Mouse (Mus musculus) layer of hippocampus, adult 18-20 months (tissue): ENCODE measurements at regions not wholly inside any gene's neighbourhood (a gene's known extent, or its start where the extent isn't known, plus 50 kb on each side); places are given as distances from the start of the nearest gene placed in this dataset.

ENCODE experiments used
- DNase-seq, 2 experiments: peaks; one replicate each; pipeline ENCODE4 v3.0.0; 2022; ENCODE audit warnings: low spot score in 2 of 2

DNA sequence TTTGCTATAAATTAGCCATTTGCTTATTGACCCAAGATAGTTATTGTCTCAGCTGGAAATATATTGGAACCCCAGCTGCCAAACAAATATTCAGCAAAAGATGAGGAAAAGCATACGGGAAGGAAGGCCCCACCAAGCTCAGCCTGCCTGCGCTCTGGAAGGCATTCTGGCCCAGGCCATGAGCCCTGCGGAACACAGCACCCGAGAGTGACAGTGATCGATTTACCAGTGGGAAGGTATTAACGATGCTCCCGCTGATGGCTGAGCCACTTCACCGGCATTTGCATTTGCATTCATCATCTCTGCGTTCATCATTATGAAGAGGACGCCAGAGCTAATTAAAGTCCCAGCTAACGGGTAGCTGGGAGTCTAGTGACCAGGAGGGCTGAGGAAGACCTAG lies 174.8 kb downstream of the Irx2 start:
- no peak for DNase-seq

- no peak for DNase-seq
Observed at GRCm38 (mm10) chr13:72809226-72809625, 180.6 kb downstream of the Irx2 start.

GRCm38 (mm10) chr13:72810626-72811025 lies 182.0 kb downstream of the Irx2 start:
- DNase-seq: no peak

GRCm38 (mm10) chr13:72814616-72815015 lies 186.0 kb downstream of the Irx2 start:
- DNase-seq: no peak

GRCm38 (mm10) chr13:72815236-72815932 lies 186.8 kb downstream of the Irx2 start:
- DNase-seq: no peak

DNA sequence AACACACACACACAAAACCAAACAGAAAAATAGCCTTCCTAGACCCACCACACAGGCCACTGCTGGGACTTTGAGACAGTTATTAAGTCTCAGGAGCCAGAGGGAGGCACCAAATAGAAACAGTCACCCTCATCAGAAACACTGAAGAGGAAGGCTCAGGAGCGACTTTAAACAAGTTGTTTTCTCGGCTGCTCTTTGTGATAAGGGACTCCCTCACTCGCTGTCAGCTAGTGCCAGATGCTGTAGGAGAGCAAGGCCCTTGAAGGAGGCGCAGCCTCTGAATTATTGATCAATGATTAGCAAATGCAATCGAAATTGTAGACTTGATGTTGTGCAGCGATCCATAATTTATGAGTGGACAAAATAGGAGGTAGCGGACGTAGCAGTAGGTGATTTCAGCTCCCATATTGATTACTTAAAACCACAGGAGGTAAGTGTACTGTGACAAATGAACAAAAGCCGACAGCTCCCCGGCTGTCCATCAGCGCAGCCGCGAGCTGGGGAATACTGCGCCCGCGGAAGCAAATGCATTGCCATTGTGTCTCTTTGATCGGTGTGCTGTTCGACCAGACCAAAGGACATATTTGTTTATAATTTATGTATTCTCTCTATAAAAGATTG lies 187.4 kb downstream of the Irx2 start:
- no peak for DNase-seq

- no peak for DNase-seq
Observed at GRCm38 (mm10) chr13:72816856-72817255, 188.2 kb downstream of the Irx2 start.

DNA sequence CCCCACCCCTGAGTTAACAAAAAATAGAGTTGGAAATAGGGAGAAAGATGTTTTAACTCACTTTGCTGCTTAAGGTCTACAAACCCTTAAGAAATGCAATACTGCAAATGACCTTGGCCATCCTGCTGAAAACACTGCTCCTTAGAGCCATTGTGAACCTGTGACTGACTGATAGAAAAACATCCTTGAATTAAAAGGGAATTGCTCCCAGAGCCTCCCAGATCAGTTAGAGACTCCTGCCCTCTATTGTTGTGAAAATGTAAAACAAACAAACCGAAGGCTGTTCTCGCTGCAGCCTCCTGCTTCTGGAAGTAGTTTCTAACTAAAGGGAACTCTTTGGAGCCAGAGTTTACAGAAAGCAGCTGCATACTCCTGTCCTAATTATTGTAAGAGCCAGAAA lies 188.9 kb downstream of the Irx2 start:
- DNase-seq: no peak

DNA sequence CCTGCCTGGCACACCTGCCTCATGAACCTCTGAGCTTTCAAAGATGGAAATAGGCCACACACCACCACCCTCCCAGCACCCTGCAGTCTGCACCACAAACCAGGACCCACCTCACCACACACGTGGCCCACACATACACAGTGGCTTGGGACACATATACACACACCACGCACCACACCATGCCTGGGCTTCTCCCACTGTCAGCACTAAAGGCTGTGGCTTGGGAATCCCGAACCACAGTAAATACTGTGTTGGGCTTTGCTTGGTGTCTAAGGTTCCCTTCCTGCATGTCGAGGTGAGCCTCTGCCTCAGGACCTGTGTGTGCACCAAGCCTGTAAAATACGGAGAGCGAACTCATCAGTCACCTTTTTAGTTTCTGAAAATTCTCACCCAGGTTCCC lies 189.3 kb downstream of the Irx2 start:
- no peak for DNase-seq

GRCm38 (mm10) chr13:72826613-72827012 lies 198.0 kb downstream of the Irx2 start:
- no peak for DNase-seq

- no peak for DNase-seq
Observed at GRCm38 (mm10) chr13:72829331-72829730, 200.7 kb downstream of the Irx2 start.

GRCm38 (mm10) chr13:72833326-72833725 lies 204.7 kb downstream of the Irx2 start:
- no peak for DNase-seq

DNA sequence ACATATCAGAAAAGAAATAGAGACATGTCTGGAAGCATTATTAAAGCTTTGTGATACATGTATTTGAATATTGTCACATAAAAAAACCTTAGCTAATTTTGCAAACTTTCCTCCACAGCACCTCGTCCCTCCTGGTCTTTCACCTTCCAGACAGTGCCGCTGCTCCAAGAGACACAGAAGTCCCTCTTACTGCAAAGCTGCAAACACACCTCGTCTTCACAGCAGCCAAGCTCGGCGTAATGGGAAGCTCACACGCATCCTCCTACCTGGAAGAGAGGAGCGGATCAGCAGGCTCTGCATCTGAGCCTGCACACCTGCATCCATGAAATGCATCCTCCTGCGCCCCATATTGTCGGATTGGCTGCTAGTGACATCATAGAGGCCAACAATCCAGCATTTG lies 208.4 kb downstream of the Irx2 start:
- DNase-seq: no peak

DNA sequence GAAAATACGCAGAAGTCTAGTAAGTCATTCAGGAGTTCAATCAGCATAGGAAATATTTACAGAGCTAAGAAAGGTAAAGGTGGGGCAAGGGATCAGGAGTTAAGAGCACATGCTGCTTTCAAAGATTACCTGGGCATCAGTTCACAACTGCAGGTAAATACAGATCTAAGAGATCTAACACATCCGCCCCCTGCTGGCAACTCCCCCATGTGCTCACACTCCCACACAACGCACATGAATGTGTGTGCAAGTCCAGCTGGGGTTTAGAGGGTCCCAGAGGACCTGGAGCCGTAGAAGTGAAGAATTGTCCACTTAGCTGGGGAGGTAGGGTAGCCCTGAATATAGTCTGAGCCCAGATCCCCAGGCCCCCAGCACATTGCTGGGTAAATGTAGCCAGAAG lies 219.5 kb downstream of the Irx2 start:
- no peak for DNase-seq

- no peak for DNase-seq
Observed at GRCm38 (mm10) chr13:72849841-72850240, 221.2 kb downstream of the Irx2 start.

DNA sequence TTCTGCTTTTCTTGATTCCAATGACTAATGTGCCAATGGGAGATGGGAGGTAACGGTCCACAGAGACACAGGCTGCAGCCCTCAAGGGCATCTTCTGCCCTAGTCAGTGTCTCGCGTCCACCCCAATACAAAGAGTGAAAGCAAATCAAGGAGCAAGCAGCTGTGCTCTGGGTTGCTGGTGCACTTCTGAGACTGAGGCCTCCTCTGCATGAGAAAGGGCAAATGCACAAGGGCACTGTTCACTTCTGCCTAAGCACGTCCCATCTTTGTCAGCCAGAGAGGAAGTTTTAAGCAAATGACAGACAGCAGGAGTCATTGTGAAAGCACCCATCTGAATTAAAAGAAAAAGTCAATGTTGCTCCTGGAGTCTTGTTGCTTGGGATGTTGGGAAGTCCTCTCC lies 224.3 kb downstream of the Irx2 start:
- no peak for DNase-seq

DNA sequence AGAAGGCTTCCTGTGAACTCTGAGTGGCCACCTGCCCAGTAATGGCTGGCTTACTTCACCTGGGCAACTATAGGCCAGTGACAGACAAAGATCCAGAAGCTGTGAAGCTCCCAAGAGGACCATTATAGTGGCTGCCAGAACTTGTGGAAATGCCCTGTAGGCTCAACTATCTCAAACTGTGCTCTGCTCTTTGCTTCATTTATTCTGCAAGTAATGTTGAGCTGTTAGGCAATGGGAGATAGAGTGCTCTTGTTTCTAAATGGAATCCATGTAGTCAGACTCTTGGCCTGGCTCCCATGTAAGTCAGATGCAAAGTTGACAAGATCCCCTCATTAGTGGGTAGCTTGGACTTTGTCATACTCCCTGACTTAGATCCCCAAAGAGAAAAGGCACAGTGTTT lies 247.3 kb downstream of the Irx2 start:
- DNase-seq: no peak

- no peak for DNase-seq
Observed at GRCm38 (mm10) chr13:72894982-72895381, 266.4 kb downstream of the Irx2 start.

GRCm38 (mm10) chr13:72902576-72902975 lies 274.0 kb downstream of the Irx2 start:
- no peak for DNase-seq

DNA sequence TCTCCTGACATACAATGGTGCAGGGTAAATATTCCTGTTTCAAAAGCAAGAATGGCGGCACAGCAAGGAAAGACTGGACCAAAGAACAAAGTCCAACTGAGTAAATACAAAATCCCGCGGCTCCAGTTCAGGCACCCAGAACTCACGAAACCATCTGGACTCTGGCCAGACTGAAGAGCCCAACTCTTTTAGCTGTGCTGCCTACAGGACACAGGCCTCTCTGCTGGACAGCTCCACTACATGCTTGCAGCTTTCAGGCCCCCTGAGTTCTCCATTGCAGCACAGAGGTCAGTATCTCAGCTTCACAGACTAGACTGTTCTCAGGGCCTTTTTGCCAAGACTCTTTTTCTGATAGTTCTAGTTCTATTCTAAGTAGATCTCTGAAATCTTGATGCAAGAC lies 290.3 kb downstream of the Irx2 start:
- no peak for DNase-seq

GRCm38 (mm10) chr13:72920368-72920767 lies 291.7 kb downstream of the Irx2 start:
- DNase-seq: no peak

DNA sequence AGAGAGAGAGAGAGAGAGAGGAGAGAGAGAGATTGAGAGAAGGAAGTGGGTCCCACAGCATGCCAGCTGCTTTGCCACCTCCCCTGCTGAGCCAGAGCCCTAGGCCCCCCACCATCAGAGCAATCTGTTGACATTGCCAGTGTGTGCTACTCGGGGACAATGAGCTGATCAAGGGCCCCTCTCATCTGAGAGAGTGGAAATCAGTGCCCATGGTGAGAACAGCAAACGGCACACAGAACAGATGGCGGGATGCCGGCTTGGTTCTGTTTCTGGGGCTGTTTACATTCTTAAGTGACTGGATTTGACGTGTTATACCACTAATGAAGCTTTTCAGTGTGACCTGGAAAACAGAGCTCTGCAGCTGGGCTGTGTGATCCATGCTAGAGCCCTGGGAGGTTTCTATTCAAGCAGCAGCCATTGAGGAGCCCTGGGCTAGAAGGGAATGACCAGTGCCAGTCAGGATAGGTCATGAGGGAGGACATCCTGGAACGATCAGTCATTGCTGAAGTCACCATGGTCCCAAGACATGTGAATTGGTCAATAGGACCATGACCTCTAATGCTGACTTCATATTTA lies 296.0 kb downstream of the Irx2 start:
- DNase-seq: peak in 1 of 2 experiments; percentile 5

DNA sequence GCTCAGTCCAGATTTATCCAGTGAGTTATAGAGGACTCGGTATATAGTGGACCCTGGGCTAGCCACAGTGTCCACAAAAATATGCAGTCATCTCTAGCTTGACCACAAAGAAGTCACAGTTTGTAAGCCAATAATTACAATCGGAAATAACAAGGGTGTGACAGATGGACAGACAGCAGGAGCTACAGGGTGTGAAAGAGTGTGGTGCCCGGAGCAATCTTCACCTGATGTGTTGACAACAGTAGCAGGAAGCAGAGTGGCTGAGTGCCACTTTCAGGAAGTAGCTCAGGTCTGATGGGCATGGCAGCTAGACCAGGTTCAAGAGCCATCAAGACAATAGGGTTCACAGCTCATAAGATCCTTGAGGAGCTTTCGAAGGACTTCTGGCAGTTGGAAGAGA lies 308.6 kb downstream of the Irx2 start:
- no peak for DNase-seq
